ENCODE assay signal across 8 mouse cellular contexts in the genomic region with DNA sequence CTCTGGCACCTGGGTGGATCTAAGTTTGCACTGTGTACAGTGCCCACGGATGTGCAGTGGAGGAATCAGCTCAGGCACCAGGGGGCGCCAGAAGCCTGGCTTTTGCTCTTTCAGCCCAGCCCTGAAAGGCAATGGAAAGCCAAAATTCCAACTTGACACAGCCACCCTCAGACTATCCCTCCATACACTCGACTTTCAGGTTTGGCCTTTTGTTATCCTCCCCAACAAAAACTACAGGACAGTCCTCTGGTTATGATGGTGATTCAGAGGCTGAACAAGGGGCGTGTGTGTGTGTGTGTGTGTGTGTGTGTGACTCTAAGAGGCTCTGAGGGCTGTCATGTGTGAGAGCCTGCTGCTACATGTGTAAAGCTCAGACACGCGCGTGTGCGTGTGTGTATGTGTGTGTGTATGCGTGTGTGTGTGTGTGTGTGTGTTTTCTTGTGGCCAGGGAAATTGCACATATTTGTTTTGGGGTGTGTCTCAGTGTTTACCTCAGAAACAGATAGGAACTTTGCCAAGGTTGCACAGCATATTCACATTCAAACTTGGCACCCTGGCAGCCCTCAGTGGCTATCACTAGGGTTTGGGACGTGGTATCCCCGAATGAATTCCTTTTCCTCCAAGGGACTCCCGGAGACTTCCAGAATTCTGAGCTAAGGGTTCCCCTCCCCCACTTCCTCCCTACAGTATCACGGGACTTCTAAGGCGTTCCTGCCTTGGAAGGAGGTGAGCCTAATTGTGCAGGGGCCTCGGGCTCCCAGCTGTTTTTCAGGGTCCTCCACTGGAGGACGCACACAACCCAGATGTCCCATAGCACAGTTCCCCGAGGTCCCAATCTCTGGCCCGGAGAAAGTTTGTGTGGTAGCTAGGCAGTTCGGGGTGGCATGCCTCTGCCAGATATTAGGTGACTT. TPM values are rescaled to one million over a fixed set of nuclear protein-coding genes. Genes with fewer than 3 reads are reported as not detected.
DNase-seq lines count a peak whose midpoint lies in the region; ATAC-seq and TF ChIP-seq lines count a peak whose summit lies in the region.

No protein-coding gene starts in this region.

- peak; percentile 36 for ATAC-seq in Patski
- peak; percentile 72 for ATAC-seq in hindbrain, embryonic 13.5 days (ENCODE audit: low FRiP score)
- peak; percentile 41 for ATAC-seq in megakaryocyte, adult 5-6 weeks (ENCODE audit: poor library complexity, severe bottlenecking)

- 6% methylated on average over 19 of the region's 19 CpGs for WGBS in hindbrain, embryonic 13.5 days

- H3K27me3 ChIP-seq in Patski, result no peaks in the 10 kb centered on the region
- peaks cover 46% of the 10 kb centered on the region for H3K27me3 ChIP-seq in hindbrain, embryonic 13.5 days

- CTCF ChIA-PET in Patski (lab: Charles Lee), result interaction anchor here (0.8 to 2.4 kb wide), 17 partner anchors 9 to 366 kb away, joined by 3 to 18 read pairs (median 4); a partner anchor contains a TSS

- peaks cover 21% of the 10 kb centered on the region for H3K4me1 ChIP-seq in hindbrain, embryonic 13.5 days (replicated peaks)

- POLR2A ChIA-PET in Patski (lab: Charles Lee), result interaction anchor here (0.6 to 3.9 kb wide), 8 partner anchors 10 to 97 kb away, joined by 3 to 25 read pairs (median 6); a partner anchor contains a TSS

- peak overlapping the region; percentile 54 for H3K4me2 ChIP-seq in hindbrain, embryonic 13.5 days

- peak overlapping the region; percentile 52 for H3K27ac ChIP-seq in hindbrain, embryonic 13.5 days

- H3K36me3 ChIP-seq in hindbrain, embryonic 13.5 days, result no peaks in the 10 kb centered on the region

- TF ChIP-seq CTCF in Patski (IDR thresholded peaks at IDR 0.05), result peak; percentile 96

- DNase-seq in Patski (ENCODE audit: low read depth, low spot score), result peak; percentile 49
- peak; percentile 95 to 97 for DNase-seq in cerebellum, postnatal 10 days
- DNase-seq in frontal cortex, postnatal 25 days (ENCODE audit: low spot score in 2 of 2), result peak; percentile 82 to 88
- peak; percentile 62 to 84 for DNase-seq in left cerebral cortex, adult 8-10 months (ENCODE audit: low spot score in 2 of 2)
- DNase-seq in right cerebral cortex, adult 2 months (ENCODE audit: low spot score in 2 of 2), result peak; percentile 88 to 90
- peak; percentile 82 for DNase-seq in urinary bladder, postnatal 10 days (ENCODE audit: low spot score)

- no peaks in the 10 kb centered on the region for H3K9me3 ChIP-seq in hindbrain, embryonic 13.5 days

- in situ Hi-C loops in Patski (cut with MboI; ENCODE audit: low pct_unique_long_range_greater_than_20kb), result loop anchor here (5.0 kb wide), 1 partner anchor 95 kb away; a partner anchor contains a TSS

- peak overlapping the region; percentile 35 for H3K4me3 ChIP-seq in hindbrain, embryonic 13.5 days

- no peak overlapping the region for H3K9ac ChIP-seq in hindbrain, embryonic 13.5 days

RNA-seq across cellular contexts. Expression of a gene that starts 0.7 kb away (rescaled TPM):
- 67.3 TPM for polyA plus RNA-seq in Patski (2021)
- polyA plus RNA-seq in hindbrain, embryonic 13.5 days (2015; fragmentation: Nextera tagmentation; extraction: Ambion mirVana), result 4.9 and 5.0 TPM in 2 replicates
- 10 to 100 TPM; 13.5 to 17.1 (median 15.0) TPM for total RNA-seq in left cerebral cortex, adult 8-10 months (2022)
- total RNA-seq in megakaryocyte, adult 5-6 weeks (2015), result 82.5 and 89.6 TPM in 2 replicates
- total RNA-seq in megakaryocyte, adult 5-6 weeks (2017), result 120 and 128 TPM in 2 replicates

RNA-seq across cellular contexts. Expression of a gene that starts 21.2 kb away (rescaled TPM):
- polyA plus RNA-seq in Patski (2021), result 62.5 TPM
- 101 and 108 TPM in 2 replicates for polyA plus RNA-seq in hindbrain, embryonic 13.5 days (2015; fragmentation: Nextera tagmentation; extraction: Ambion mirVana)
- total RNA-seq in left cerebral cortex, adult 8-10 months (2022), result 100 to 1,000 TPM; 295 to 337 (median 306) TPM
- total RNA-seq in megakaryocyte, adult 5-6 weeks (2015), result 85.5 and 104 TPM in 2 replicates
- total RNA-seq in megakaryocyte, adult 5-6 weeks (2017), result 62.4 and 72.2 TPM in 2 replicates

RNA-seq across cellular contexts. Expression of a gene that starts 24.6 kb away (rescaled TPM):
- polyA plus RNA-seq in Patski (2021), result 8.0 TPM
- polyA plus RNA-seq in hindbrain, embryonic 13.5 days (2015; fragmentation: Nextera tagmentation; extraction: Ambion mirVana), result 3.9 and 4.0 TPM in 2 replicates
- 1 to 10 TPM; 4.7 to 6.1 (median 5.1) TPM for total RNA-seq in left cerebral cortex, adult 8-10 months (2022)
- total RNA-seq in megakaryocyte, adult 5-6 weeks (2015), result 15.2 and 18.4 TPM in 2 replicates
- 17.0 and 17.5 TPM in 2 replicates for total RNA-seq in megakaryocyte, adult 5-6 weeks (2017)

RNA-seq across cellular contexts. Expression of a gene that starts 26.3 kb away (rescaled TPM):
- polyA plus RNA-seq in Patski (2021), result 31.8 TPM
- 2.3 and 3.3 TPM in 2 replicates for polyA plus RNA-seq in hindbrain, embryonic 13.5 days (2015; fragmentation: Nextera tagmentation; extraction: Ambion mirVana)
- 10 to 100 TPM; 36.5 to 55.0 (median 45.5) TPM for total RNA-seq in left cerebral cortex, adult 8-10 months (2022)
- 2.0 and 2.6 TPM in 2 replicates for total RNA-seq in megakaryocyte, adult 5-6 weeks (2015)
- total RNA-seq in megakaryocyte, adult 5-6 weeks (2017), result 2.3 and 2.4 TPM in 2 replicates

Comparison
In these comparisons a context has a peak if more than half of its experiments do, and no peak if none do; other contexts are left out.
1. Peak in every context shown above with its lines: DNase-seq, ATAC-seq, H3K4me3 ChIP-seq and H3K27ac ChIP-seq.
2. RNA of a gene that starts 0.7 kb away (total RNA-seq): 82.5 to 128 TPM in megakaryocyte, adult 5-6 weeks; 13.5 to 17.1 TPM in left cerebral cortex, adult 8-10 months; every median in the first group is over 4 times any median in the second.